Mouse (Mus musculus) ovary, postnatal 14 days (tissue): ENCODE results near the gene Gm5269.

Experiments
- DNase-seq: peaks from one replicate; pipeline ENCODE4 v3.0.0; 2022; ENCODE audit warnings: low spot score

Gene Gm5269

DNA sequence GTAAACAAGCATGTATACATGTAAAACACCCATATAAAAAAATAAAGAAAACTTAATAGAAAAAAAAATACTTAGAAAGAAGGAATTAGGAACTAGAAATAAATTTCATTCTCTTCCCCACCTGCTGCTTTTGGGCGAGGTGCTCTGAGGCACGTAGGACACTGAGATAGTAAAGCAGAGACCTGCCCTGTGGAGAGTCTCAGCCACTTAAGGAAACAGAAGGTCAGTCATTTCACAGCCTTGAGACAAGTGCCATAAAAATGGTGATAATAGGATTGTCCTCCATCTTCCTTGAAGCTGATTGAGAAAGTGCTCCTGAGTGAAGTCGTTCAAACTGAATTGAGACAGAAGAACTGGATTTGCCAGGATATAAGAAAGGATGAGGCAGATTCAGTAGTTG, 12.6 kb downstream of the Gm5269 start:
- no peak for DNase-seq

GRCm38 (mm10) chr1:45876450-45877198, 13.4 kb downstream of the Gm5269 start:
- DNase-seq = no peak

DNA sequence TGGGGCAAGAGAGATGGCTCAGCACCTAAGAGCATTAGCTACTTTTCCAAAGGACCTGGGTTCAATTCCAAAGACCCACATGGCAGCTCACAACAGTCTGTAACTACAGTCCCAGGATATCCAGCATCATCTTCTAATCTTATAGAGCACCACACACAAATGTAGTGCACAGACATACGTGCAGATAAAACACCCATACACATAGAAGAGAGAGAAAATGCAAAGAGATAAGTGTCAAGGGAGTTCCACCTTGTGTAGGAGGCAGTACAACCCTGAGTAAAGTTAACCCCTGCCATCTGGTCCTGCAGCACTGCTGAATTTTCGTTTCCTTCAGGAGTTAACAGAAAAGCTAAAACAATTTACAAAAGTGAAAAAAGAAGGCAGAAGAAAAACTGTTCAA, 14.4 kb downstream of the Gm5269 start:
- no peak for DNase-seq

GRCm38 (mm10) chr1:45873250-45873649, 16.8 kb downstream of the Gm5269 start:
- DNase-seq = no peak

- DNase-seq = no peak
Measured at GRCm38 (mm10) chr1:45868479-45869137, 21.5 kb downstream of the Gm5269 start.

DNA sequence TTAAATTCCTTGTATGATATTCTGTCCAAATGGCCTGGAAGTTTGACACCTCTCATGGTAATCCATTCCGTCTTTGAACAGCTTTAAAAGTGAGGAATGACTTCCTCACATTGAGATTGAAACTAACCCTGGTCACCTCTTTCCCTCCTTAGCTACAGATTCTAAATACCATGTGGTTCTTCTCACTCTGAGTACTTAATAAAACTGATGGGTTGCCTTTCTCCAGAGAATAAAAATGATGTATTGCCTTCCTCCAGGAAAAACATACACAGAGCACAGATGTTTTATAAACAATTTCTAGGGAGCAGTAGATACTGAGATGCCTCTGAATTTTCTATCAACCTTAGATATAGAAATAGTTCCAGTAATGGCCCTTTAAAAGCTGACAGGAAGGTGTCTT, 22.0 kb downstream of the Gm5269 start:
- DNase-seq = no peak

- DNase-seq = no peak
Measured at GRCm38 (mm10) chr1:45866288-45867018, 23.6 kb downstream of the Gm5269 start.

DNA sequence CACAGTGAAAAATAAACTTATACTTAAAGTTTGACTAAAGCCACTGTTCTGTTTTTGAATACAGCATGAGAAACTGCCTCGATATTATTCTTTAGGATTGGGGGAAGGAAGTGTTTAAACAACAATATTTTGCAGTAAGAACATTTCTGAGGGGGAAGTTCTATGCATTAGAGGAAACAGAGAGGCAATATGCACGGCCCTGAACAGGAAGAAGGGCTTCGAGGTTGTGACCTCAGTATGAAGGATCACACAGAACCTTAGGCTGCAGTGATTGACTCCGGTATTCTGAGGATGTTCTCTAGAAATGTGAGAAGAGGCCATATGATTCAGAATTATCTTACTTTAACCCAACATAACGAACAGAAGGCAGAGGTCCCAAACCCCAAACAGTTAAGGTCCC, 24.3 kb downstream of the Gm5269 start:
- no peak for DNase-seq

- no peak for DNase-seq
Measured at GRCm38 (mm10) chr1:45865316-45865715, 24.8 kb downstream of the Gm5269 start.

GRCm38 (mm10) chr1:45864564-45865014, 25.5 kb downstream of the Gm5269 start:
- no peak for DNase-seq

DNA sequence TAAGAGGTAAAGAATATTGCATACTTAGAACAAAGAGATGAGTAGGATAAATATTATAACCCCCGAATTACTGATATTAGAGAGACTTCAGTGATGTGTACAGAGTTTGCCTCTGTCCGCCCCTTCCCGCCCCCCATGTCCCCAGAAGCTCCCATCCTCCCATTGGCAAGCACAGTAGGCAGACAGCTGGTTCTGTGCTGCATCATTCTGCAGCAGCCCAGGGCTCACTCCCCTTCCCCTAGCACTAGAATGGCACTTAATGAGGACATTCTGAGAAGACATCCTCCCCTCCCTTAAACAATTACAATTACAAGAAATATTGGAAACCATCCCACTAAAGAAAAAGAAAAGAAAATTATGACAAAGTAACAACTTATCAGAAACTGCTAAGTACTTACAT, 26.4 kb downstream of the Gm5269 start:
- DNase-seq = no peak

- no peak for DNase-seq
Measured at GRCm38 (mm10) chr1:45861162-45861561, 28.9 kb downstream of the Gm5269 start.

- DNase-seq = no peak
Measured at GRCm38 (mm10) chr1:45860349-45860748, 29.7 kb downstream of the Gm5269 start.

GRCm38 (mm10) chr1:45858038-45858437, 32.0 kb downstream of the Gm5269 start:
- no peak for DNase-seq

GRCm38 (mm10) chr1:45845466-45845865, 44.6 kb downstream of the Gm5269 start:
- DNase-seq = no peak
